Mouse (Mus musculus): ENCODE measurements around the gene Rnf41. TPM values are rescaled to one million over a fixed set of nuclear protein-coding genes. Genes with fewer than 3 reads are reported as not detected.

Rnf41 gene
- polyA plus RNA-seq (2014; fragmentation: Nextera tagmentation; extraction: Ambion mirVana) = 64.5 and 71.2 TPM in 2 replicates

GRCm38 (mm10) chr10:128411211-128412054 lies at the start of gene Rnf41, which contains the start of gene Nabp2:
Rnf41 (plus strand) TSS chr10:128411657.
Nabp2 (minus strand) TSS chr10:128411492.
- H3K4me3 ChIP-seq (ENCODE audit: low read depth, low read length) = peak within 1 kb of the TSS; percentile 95
- no peaks in the 10 kb centered on the region for H3K9me3 ChIP-seq (ENCODE audit: control insufficient read depth, low read length)

GRCm38 (mm10) chr10:128361836-128362235 lies 49.6 kb upstream of the Rnf41 start:
- Histone ChIP-seq H3K27me3 (ENCODE audit: control insufficient read depth, insufficient read depth, low read length) (no peaks in the 10 kb centered on the region), H3K4me2 (ENCODE audit: low read depth, low read length) (no peak overlapping the region), H3K27ac (ENCODE audit: low read depth, low read length) (no peak overlapping the region), H3K4me1 (ENCODE audit: control insufficient read depth, insufficient read depth, low read length) (no peaks in the 10 kb centered on the region), H3K9me3 (ENCODE audit: control insufficient read depth, low read length) (no peaks in the 10 kb centered on the region), H3K36me3 (ENCODE audit: control insufficient read depth, insufficient read depth, low read length) (peaks cover 62% of the 10 kb centered on the region), H3K9ac (replicated peaks; ENCODE audit: low read depth, low read length) (no peak overlapping the region), H3K4me3 (ENCODE audit: low read depth, low read length) (no peak overlapping the region)
- no peak for ATAC-seq (ENCODE audit: low read depth)
- 91% methylated on average over 6 of the region's 6 CpGs for WGBS

More at GRCm38 (mm10) chr10:128411211-128412054, at the start of gene Rnf41, which contains the start of gene Nabp2:
- Histone ChIP-seq H3K27me3 (ENCODE audit: control insufficient read depth, insufficient read depth, low read length) (no peaks in the 10 kb centered on the region), H3K4me2 (ENCODE audit: low read depth, low read length) (peak within 1 kb of the TSS; percentile 99), H3K27ac (ENCODE audit: low read depth, low read length) (peak within 1 kb of the TSS; percentile 91), H3K9ac (replicated peaks; ENCODE audit: low read depth, low read length) (peak within 1 kb of the TSS; percentile 82), H3K36me3 (ENCODE audit: control insufficient read depth, insufficient read depth, low read length) (peaks cover 15% of the 10 kb centered on the region), H3K4me1 (ENCODE audit: control insufficient read depth, insufficient read depth, low read length) (peaks cover 32% of the 10 kb centered on the region)
- WGBS = 0% methylated on average over 47 of the region's 50 CpGs
- ATAC-seq (ENCODE audit: low read depth) = peak; percentile 90

GRCm38 (mm10) chr10:128362568-128362967 lies 48.9 kb upstream of the Rnf41 start:
- no peaks in the 10 kb centered on the region for H3K9me3 ChIP-seq (ENCODE audit: control insufficient read depth, low read length)
- 55% methylated on average over 3 of the region's 3 CpGs for WGBS
- no peak overlapping the region for H3K4me3 ChIP-seq (ENCODE audit: low read depth, low read length)
- no peaks in the 10 kb centered on the region for H3K27me3 ChIP-seq (ENCODE audit: control insufficient read depth, insufficient read depth, low read length)
- H3K36me3 ChIP-seq (ENCODE audit: control insufficient read depth, insufficient read depth, low read length) = peaks cover 59% of the 10 kb centered on the region
- no peak overlapping the region for H3K9ac ChIP-seq (replicated peaks; ENCODE audit: low read depth, low read length)
- no peak for ATAC-seq (ENCODE audit: low read depth)
- no peak overlapping the region for H3K27ac ChIP-seq (ENCODE audit: low read depth, low read length)
- no peak overlapping the region for H3K4me2 ChIP-seq (ENCODE audit: low read depth, low read length)
- H3K4me1 ChIP-seq (ENCODE audit: control insufficient read depth, insufficient read depth, low read length) = peaks cover 6% of the 10 kb centered on the region; the same call in 1 of the 2 replicates

GRCm38 (mm10) chr10:128367899-128368401 lies 43.5 kb upstream of the Rnf41 start:
- ATAC-seq (ENCODE audit: low read depth) = no peak
- peak overlapping the region; percentile 74 for H3K9ac ChIP-seq (replicated peaks; ENCODE audit: low read depth, low read length)
- 14% methylated on average over 19 of the region's 19 CpGs for WGBS
- H3K9me3 ChIP-seq (ENCODE audit: control insufficient read depth, low read length) = no peaks in the 10 kb centered on the region
- H3K4me3 ChIP-seq (ENCODE audit: low read depth, low read length) = peak overlapping the region; percentile 59
- peak overlapping the region; percentile 97 for H3K27ac ChIP-seq (ENCODE audit: low read depth, low read length)
- H3K4me1 ChIP-seq (ENCODE audit: control insufficient read depth, insufficient read depth, low read length) = peaks cover 12% of the 10 kb centered on the region; the same call in 1 of the 2 replicates
- 0 out of 2 replicates have a peak, but pooled peaks cover 11% of the 10 kb centered on the region for H3K36me3 ChIP-seq (ENCODE audit: control insufficient read depth, insufficient read depth, low read length)
- H3K27me3 ChIP-seq (ENCODE audit: control insufficient read depth, insufficient read depth, low read length) = no peaks in the 10 kb centered on the region
- H3K4me2 ChIP-seq (ENCODE audit: low read depth, low read length) = peak overlapping the region; percentile 86

GRCm38 (mm10) chr10:128368402-128369217 lies 42.8 kb upstream of the Rnf41 start, which contains the start of gene Coq10a:
Coq10a (minus strand) TSS chr10:128368997.
- Histone ChIP-seq H3K36me3 (ENCODE audit: control insufficient read depth, insufficient read depth, low read length) (0 out of 2 replicates have a peak, but pooled peaks cover 8% of the 10 kb centered on the region), H3K9ac (replicated peaks; ENCODE audit: low read depth, low read length) (peak within 1 kb of the TSS; percentile 74), H3K4me2 (ENCODE audit: low read depth, low read length) (peak within 1 kb of the TSS; percentile 86), H3K4me1 (ENCODE audit: control insufficient read depth, insufficient read depth, low read length) (peaks cover 12% of the 10 kb centered on the region; the same call in 1 of the 2 replicates), H3K27ac (ENCODE audit: low read depth, low read length) (peak within 1 kb of the TSS; percentile 97), H3K27me3 (ENCODE audit: control insufficient read depth, insufficient read depth, low read length) (no peaks in the 10 kb centered on the region), H3K4me3 (ENCODE audit: low read depth, low read length) (peak within 1 kb of the TSS; percentile 59), H3K9me3 (ENCODE audit: control insufficient read depth, low read length) (no peaks in the 10 kb centered on the region)
- under 1% methylated on average over 86 of the region's 87 CpGs for WGBS
- peak; percentile 95 for ATAC-seq (ENCODE audit: low read depth)

GRCm38 (mm10) chr10:128369218-128369543 lies 42.3 kb upstream of the Rnf41 start:
- WGBS = 6% methylated on average over 9 of the region's 9 CpGs
- H3K27ac ChIP-seq (ENCODE audit: low read depth, low read length) = peak overlapping the region; percentile 97
- no peaks in the 10 kb centered on the region for H3K9me3 ChIP-seq (ENCODE audit: control insufficient read depth, low read length)
- ATAC-seq (ENCODE audit: low read depth) = no peak
- H3K9ac ChIP-seq (replicated peaks; ENCODE audit: low read depth, low read length) = peak overlapping the region; percentile 74
- H3K4me3 ChIP-seq (ENCODE audit: low read depth, low read length) = peak overlapping the region; percentile 59
- H3K4me2 ChIP-seq (ENCODE audit: low read depth, low read length) = peak overlapping the region; percentile 86
- 0 out of 2 replicates have a peak, but pooled peaks cover 8% of the 10 kb centered on the region for H3K36me3 ChIP-seq (ENCODE audit: control insufficient read depth, insufficient read depth, low read length)
- H3K27me3 ChIP-seq (ENCODE audit: control insufficient read depth, insufficient read depth, low read length) = no peaks in the 10 kb centered on the region
- peaks cover 12% of the 10 kb centered on the region; the same call in 1 of the 2 replicates for H3K4me1 ChIP-seq (ENCODE audit: control insufficient read depth, insufficient read depth, low read length)

GRCm38 (mm10) chr10:128369599-128369998 lies 41.9 kb upstream of the Rnf41 start:
- H3K9me3 ChIP-seq (ENCODE audit: control insufficient read depth, low read length) = no peaks in the 10 kb centered on the region

GRCm38 (mm10) chr10:128370021-128370420 lies 41.4 kb upstream of the Rnf41 start:
- Histone ChIP-seq H3K27ac (ENCODE audit: low read depth, low read length) (peak overlapping the region; percentile 97; the same call in 1 of the 2 replicates), H3K9ac (replicated peaks; ENCODE audit: low read depth, low read length) (no peak overlapping the region), H3K4me2 (ENCODE audit: low read depth, low read length) (no peak overlapping the region), H3K9me3 (ENCODE audit: control insufficient read depth, low read length) (no peaks in the 10 kb centered on the region), H3K4me1 (ENCODE audit: control insufficient read depth, insufficient read depth, low read length) (peaks cover 12% of the 10 kb centered on the region; the same call in 1 of the 2 replicates), H3K36me3 (ENCODE audit: control insufficient read depth, insufficient read depth, low read length) (0 out of 2 replicates have a peak, but pooled peaks cover 5% of the 10 kb centered on the region), H3K4me3 (ENCODE audit: low read depth, low read length) (no peak overlapping the region), H3K27me3 (ENCODE audit: control insufficient read depth, insufficient read depth, low read length) (no peaks in the 10 kb centered on the region)
- no peak for ATAC-seq (ENCODE audit: low read depth)
- 63% methylated on average over 5 of the region's 6 CpGs for WGBS

More at GRCm38 (mm10) chr10:128369599-128369998, 41.9 kb upstream of the Rnf41 start:
- whole genome bisulfite sequencing = 82% methylated on average over 6 of the region's 6 CpGs
- ATAC-seq (ENCODE audit: low read depth) = no peak
- Histone ChIP-seq H3K4me2 (ENCODE audit: low read depth, low read length) (peak overlapping the region; percentile 86), H3K4me1 (ENCODE audit: control insufficient read depth, insufficient read depth, low read length) (peaks cover 12% of the 10 kb centered on the region; the same call in 1 of the 2 replicates), H3K27me3 (ENCODE audit: control insufficient read depth, insufficient read depth, low read length) (no peaks in the 10 kb centered on the region), H3K4me3 (ENCODE audit: low read depth, low read length) (peak overlapping the region; percentile 59), H3K27ac (ENCODE audit: low read depth, low read length) (peak overlapping the region; percentile 97), H3K36me3 (ENCODE audit: control insufficient read depth, insufficient read depth, low read length) (0 out of 2 replicates have a peak, but pooled peaks cover 8% of the 10 kb centered on the region), H3K9ac (replicated peaks; ENCODE audit: low read depth, low read length) (peak overlapping the region; percentile 74; the same call in 1 of the 2 replicates)

Data from neural tube, embryonic 14.5 days (tissue).